Mouse (Mus musculus) limb, embryonic 10.5 days (tissue): ENCODE measurements around the gene Ddx41. TPM values are rescaled to one million over a fixed set of nuclear protein-coding genes. Genes with fewer than 3 reads are reported as not detected.
A peak's percentile ranks its signal among the peaks of the same experiment; 100 is the strongest.
"Not testable (repeated sequence)": the region's sequence is repeated elsewhere in the genome, so short reads cannot be mapped to it uniquely, and the experiment has no call there.

ENCODE experiments used
- DNase-seq: peaks from one replicate; pipeline ENCODE4 v3.0.0-alpha.2; 2017; ENCODE audit warnings: low spot score
- H3K27ac ChIP-seq: fragments of 300-500 bp; sonication (generic); 2 replicates; pipeline ENCODE4 v1.5.1; 2016; ENCODE audit warnings: mild to moderate bottlenecking
- H3K27me3 ChIP-seq: fragments of 300-500 bp; sonication (generic); 2 replicates; pipeline ENCODE4 v1.6.1; 2016; ENCODE audit warnings: low read depth, mild to moderate bottlenecking; ENCODE audit not compliant: poor library complexity, severe bottlenecking
- H3K36me3 ChIP-seq: fragments of 300-500 bp; sonication (generic); 2 replicates; pipeline ENCODE4 v1.6.1; 2016; ENCODE audit warnings: mild to moderate bottlenecking, moderate library complexity
- H3K4me1 ChIP-seq: fragments of 300-500 bp; sonication (generic); 2 replicates; pipeline ENCODE4 v1.6.1; 2016
- H3K4me3 ChIP-seq: fragments of 300-500 bp; sonication (generic); 2 replicates; pipeline ENCODE4 v1.5.1; 2016; ENCODE audit warnings: mild to moderate bottlenecking, moderate library complexity
- H3K9me3 ChIP-seq: fragments of 300-500 bp; sonication (generic); replicated peaks from 2 replicates; pipeline ENCODE4 v1.6.1; 2016; ENCODE audit warnings: mild to moderate bottlenecking
- WGBS: fragments of 180-500 bp; shearing (Covaris S2); methylation state at CpG from one replicate; pipeline ENCODE4 v1.1.7; 2016; 5-methylcytosine and 5-hydroxymethylcytosine counted together
- polyA plus RNA-seq: library from polyadenylated mRNA; unstranded; fragments of >200 nt; fragmentation: Nextera tagmentation; extraction: Ambion mirVana; gene quantifications from 2 replicates; pipeline ENCODE4 v1.2.1, GENCODE M21; 2016

The Ddx41 gene
- 94.0 and 102 TPM in 2 replicates for polyA plus RNA-seq

DNA sequence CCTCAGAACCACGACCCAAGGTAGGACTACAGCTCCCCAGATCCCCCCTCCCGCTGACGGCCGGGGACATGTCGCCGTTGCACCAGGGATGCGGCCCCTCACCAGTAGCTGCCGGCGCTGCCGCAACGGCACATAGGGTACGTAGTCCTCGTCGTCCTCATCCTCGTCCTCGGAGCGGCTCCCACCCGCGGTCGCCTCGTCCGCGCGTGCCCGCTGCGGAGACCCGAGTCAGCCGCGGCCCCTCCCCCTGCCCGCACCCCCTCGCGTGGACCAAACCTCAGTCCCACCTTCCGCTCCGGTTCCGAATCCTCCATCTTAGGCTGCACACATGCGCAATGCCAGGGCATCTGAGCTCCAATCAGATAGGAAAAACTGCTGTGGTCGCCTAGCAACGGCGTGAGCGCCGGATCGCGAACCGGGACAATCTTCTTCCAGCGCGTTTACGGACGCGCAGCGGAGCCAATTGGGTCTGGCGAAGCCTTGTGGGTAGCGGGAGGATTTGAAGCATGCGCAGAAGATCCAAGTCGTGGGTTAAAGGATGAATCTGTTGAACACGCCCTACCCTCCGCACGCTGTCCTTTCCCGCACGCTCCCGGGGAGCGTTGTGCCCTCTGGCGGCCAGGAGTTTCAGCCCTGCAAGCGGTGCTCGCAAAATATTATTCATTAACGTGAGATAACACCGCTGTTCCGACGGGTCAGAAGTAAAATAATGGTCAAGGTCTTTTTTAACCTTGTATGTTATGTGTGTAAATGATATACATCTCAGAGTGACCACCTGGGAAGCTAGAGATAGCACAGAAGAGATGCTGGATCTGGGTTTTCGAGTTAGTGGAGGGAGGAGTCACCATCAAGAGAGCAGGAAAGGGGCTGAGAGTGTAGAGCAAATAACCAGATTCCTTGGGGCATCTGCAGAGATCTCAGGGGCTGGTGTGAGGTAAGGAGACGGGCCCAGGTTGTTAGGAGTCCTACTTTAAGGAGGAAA is at the start of gene Ddx41:
Gene Ddx41, minus strand, starts transcription at position 465 of the 982 bp plus-strand sequence.
- under 1% methylated on average over 70 of the region's 70 CpGs for WGBS
- DNase-seq = peak; percentile 98
- Histone ChIP-seq H3K4me3 (peak within 1 kb of the TSS; percentile 90), H3K36me3 (peaks cover 82% of the 10 kb centered on the region), H3K4me1 (peaks cover 15% of the 10 kb centered on the region), H3K9me3 (no peaks in the 10 kb centered on the region), H3K27ac (peak within 1 kb of the TSS; percentile 86), H3K27me3 (no peaks in the 10 kb centered on the region)

DNA sequence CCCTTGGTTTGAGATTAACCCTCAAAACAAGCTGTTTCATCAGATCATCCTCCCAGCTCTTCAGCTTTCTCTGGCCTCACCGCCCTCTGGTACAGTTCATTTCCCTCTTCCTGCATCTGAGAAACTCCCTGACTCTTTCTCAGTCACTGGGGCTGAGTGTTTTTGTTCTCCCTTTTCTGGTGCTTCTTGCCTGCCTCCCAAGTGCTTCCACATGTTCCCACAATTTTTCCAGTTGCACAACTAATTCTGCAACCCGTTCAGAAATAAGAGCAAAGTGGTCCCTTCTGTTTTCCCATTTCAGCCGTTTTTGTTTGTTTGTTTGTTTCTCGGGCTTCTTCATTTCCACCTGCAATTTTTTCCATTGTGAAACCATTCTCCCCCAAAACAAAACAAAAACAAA is 41.6 kb upstream of the Ddx41 start:
- no peaks in the 10 kb centered on the region for H3K9me3 ChIP-seq
- no peak for DNase-seq
- WGBS = 81% methylated on average over 4 of the region's 4 CpGs

DNA sequence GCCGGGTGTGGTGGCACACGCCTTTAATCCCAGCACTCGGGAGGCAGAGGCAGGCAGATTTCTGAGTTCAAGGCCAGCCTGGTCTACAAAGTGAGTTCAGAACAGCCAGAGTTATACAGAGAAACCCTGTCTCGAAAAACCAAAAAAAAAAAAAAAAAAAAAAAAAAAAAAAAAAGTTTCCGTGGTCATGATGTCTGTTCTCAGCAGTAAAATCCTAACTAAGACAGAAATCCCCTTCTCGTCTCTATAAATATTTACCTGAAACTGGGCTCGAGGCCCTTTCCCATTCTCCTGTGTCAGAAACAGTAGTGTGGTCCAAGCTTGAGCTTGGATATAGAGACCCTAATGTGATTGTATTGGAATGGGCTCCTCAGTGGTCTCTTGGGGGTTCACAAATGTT is 40.4 kb upstream of the Ddx41 start:
- not testable (repeated sequence) for H3K27me3 ChIP-seq, H3K9me3 ChIP-seq, H3K4me1 ChIP-seq, H3K27ac ChIP-seq, H3K4me3 ChIP-seq, H3K36me3 ChIP-seq, DNase-seq
- WGBS = 85% methylated on average over 7 of the region's 7 CpGs

More for the DNA sequence above, 41.6 kb upstream of the Ddx41 start:
- Histone ChIP-seq H3K4me1 (no peaks in the 10 kb centered on the region), H3K27ac (no peak overlapping the region), H3K27me3 (no peaks in the 10 kb centered on the region), H3K4me3 (no peak overlapping the region), H3K36me3 (0 out of 2 replicates have a peak, but pooled peaks cover 2% of the 10 kb centered on the region)

DNA sequence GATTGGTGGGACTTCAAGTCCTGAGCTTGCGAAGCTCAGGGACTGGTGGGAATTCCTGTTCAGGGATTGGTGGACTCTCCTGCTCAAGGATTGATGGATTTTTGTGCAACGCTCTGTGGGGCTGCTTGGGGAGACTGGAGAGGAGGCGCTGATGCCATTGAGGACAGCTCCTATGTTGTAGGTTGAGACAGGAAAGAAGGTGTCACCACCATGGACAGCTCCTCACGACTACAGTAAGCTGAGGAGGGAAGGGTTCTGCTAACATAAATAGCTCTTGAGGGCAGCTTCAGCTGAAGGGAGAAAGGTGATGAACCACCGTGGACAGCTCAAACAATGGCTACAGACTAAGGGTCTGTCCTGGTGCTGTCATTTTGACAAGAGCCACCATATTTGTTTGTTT is 39.5 kb upstream of the Ddx41 start:
- DNase-seq = no peak
- Histone ChIP-seq H3K4me3 (no peak overlapping the region), H3K36me3 (0 out of 2 replicates have a peak, but pooled peaks cover 2% of the 10 kb centered on the region), H3K4me1 (peaks cover 10% of the 10 kb centered on the region; the same call in 1 of the 2 replicates), H3K27me3 (no peaks in the 10 kb centered on the region), H3K27ac (no peak overlapping the region), H3K9me3 (no peaks in the 10 kb centered on the region)
- WGBS = 65% methylated on average over 5 of the region's 5 CpGs

DNA sequence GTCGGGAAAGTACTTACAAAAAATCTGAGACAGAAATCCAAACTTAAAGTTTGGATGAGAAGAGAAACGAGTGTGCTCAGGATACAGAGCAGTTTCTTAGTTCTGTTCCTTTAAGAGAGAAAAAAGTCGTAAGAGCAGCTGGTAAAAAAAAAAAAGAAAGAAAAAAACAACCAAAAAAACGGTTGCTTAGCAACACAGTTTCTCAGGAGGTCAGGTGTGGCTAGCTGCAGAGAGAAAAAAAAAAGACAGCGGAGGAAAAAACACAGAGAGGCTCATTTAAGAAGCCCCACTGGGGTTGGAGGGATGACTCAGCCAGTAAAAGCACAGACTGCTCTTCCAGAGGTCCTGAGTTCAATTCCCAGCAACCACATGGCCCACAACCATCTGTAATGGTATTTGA is 37.9 kb upstream of the Ddx41 start:
- H3K36me3 ChIP-seq = peaks cover 4% of the 10 kb centered on the region; the same call in 1 of the 2 replicates
- no peaks in the 10 kb centered on the region for H3K9me3 ChIP-seq
- H3K4me1 ChIP-seq = peaks cover 17% of the 10 kb centered on the region
- no peak overlapping the region for H3K27ac ChIP-seq
- no peaks in the 10 kb centered on the region for H3K27me3 ChIP-seq
- WGBS = 80% methylated on average over 5 of the region's 5 CpGs
- DNase-seq = no peak
- H3K4me3 ChIP-seq = no peak overlapping the region

DNA sequence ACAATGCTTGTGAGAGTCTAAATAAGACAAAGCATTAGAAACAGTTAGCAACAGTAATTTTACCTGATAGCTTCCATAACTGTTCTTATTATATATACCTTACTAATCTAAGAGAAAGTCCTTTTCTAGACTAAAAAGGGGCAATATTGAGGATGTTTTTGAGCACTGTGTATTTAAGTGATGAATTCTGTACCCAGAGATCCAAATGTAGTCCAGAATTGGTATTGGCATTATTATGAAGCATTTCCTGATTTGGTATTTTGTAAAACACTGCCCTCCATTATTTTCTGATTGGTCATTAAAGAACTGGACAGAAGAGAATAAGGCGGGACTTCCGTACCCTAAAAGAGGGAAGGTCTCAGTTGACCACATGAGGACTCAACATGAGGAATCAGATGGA is 37.0 kb upstream of the Ddx41 start, which contains the start of gene Tmed9:
Gene Tmed9, plus strand, starts transcription at position 301 of the 400 bp plus-strand sequence.
- no peaks in the 10 kb centered on the region for H3K9me3 ChIP-seq
- H3K27ac ChIP-seq = no peak within 1 kb of the TSS
- H3K4me1 ChIP-seq = peaks cover 21% of the 10 kb centered on the region
- no peaks in the 10 kb centered on the region for H3K27me3 ChIP-seq
- H3K4me3 ChIP-seq = no peak within 1 kb of the TSS
- no peak for DNase-seq
- WGBS = 91% methylated on average over 2 of the region's 2 CpGs
- peaks cover 12% of the 10 kb centered on the region for H3K36me3 ChIP-seq

DNA sequence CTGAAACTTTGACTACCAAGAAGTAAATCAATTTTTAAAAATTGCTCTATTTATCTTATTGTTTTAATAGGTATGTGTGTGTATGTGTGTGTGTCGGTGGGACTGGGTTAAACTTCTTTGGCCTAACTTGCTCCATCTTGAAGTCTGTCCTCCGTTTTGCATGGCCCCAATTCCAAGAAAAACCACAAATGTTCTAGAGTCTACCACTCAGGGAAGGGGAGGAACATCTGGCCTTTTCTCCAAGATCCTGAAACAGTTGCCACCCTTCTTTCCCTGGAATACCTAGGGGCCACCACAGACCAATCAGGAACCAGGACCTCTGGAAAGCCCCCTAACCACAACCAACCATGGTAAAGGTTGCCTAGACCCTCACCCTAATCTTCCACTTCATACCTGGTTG is 35.5 kb upstream of the Ddx41 start:
- 82% methylated on average over 2 of the region's 2 CpGs for WGBS
- Histone ChIP-seq H3K27ac (no peak overlapping the region), H3K36me3 (peaks cover 25% of the 10 kb centered on the region), H3K4me1 (peaks cover 21% of the 10 kb centered on the region), H3K9me3 (no peaks in the 10 kb centered on the region), H3K4me3 (peak overlapping the region; percentile 91; the same call in 1 of the 2 replicates), H3K27me3 (no peaks in the 10 kb centered on the region)
- DNase-seq = no peak

DNA sequence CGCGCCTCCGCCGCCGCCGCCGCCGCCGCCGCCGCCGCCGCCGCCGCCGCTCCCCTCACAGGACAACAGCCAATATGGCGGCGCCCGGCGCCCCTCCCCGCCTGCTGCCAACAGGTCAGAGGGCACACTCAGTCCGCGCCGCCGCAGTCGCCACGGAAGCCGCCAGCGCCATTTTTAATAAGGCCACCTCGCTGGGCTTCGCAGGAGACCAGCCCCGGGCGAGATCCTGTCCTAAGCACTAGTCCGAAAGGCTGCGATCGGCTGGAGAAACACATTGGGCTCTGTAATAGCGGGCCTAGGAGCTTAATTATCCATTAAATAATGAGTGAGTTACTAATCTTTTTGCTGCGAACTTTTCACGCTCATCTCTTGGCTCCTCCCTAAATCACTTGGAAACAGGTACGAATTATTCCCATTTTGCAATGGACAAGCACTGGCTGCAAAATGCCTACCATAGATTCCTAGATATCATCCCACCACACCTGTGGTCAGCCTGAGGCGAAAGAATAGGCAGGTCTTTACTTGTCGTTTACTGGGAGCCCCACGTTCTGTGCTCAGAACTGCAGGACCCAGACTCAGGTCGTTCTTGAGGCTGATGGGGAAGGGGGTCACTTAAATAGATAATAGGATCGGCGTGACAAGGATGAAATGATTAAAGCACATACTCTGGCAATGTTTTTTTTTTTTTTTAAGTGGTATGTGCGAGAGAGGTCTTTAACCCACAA is 34.7 kb upstream of the Ddx41 start, which contains the start of gene Fam193b:
Gene Fam193b, minus strand, starts transcription at position 94 of the 725 bp plus-strand sequence.
- Histone ChIP-seq H3K27me3 (no peaks in the 10 kb centered on the region), H3K4me3 (peak within 1 kb of the TSS; percentile 91), H3K9me3 (no peaks in the 10 kb centered on the region), H3K27ac (peak within 1 kb of the TSS; percentile 95), H3K36me3 (peaks cover 33% of the 10 kb centered on the region), H3K4me1 (peaks cover 21% of the 10 kb centered on the region)
- peak; percentile 97 for DNase-seq
- WGBS = 12% methylated on average over 47 of the region's 47 CpGs

DNA sequence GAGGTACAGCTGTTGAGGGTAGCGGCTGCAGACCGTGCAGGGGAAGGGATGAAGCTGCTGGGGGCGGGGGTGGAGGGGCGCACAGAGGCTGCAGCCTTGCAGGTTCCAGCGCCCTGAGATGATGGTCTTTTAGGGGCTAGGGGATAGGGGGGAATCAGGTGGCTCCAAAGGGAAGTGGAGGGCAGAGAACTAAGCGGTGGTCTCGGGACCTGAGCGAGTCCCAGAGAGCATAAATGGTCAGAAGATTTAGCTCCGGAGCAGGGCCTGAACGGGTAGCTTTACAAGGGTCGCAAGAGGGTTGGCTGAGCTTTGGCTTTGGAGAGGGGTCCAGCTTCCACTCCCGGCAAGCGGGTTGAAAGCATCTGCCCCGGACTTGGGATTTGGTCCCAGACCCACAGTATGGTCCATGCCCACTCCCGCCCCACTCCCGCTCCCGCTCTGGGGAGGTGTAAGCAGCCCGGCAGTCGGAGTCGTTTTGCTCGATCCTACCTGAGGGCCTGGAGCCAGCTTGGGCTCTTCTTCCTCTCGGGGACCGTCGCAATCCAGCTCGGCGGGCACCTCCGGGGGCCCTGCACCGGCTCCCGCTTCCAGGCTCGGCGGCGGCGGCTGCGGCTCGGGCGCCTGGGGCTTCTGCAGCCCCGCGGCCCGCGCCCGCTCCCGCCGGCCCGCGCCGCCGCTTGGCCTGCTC is 34.0 kb upstream of the Ddx41 start:
- peaks cover 40% of the 10 kb centered on the region for H3K36me3 ChIP-seq
- WGBS = 3% methylated on average over 47 of the region's 47 CpGs

DNA sequence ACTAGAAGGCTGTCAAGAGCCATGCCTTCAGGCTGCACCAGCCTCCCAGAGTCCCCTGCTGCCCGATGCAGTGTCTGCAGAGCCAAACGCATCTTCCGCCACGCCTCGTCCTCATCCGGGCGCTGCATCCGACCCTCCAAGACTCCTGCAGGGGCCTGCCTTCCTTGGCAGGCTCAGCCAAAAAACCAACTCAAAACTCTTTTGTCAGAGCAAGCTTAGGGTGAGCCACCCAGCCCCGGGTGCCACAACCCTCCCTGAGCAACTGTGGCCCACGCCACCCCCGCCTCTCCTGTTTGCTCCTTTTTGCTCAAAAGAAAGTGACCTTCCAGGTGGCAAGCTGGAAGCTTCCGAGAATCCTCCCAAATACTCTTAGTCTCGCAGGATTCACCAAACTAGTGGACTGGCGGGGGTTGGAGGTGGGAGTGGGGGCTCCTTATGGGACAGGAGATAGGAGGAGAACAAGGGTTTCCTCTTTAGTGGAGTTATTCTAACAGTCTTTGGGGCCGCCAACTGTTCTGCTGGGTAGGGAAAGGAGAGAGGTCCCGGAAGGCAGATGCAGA is 33.3 kb upstream of the Ddx41 start:
- DNase-seq = peak; percentile 45
- peaks cover 47% of the 10 kb centered on the region for H3K36me3 ChIP-seq
- 17% methylated on average over 16 of the region's 16 CpGs for WGBS
- H3K27me3 ChIP-seq = no peaks in the 10 kb centered on the region
- peaks cover 21% of the 10 kb centered on the region for H3K4me1 ChIP-seq
- H3K27ac ChIP-seq = peak overlapping the region; percentile 95
- H3K9me3 ChIP-seq = no peaks in the 10 kb centered on the region
- H3K4me3 ChIP-seq = peak overlapping the region; percentile 91

More for the DNA sequence above, 34.0 kb upstream of the Ddx41 start:
- peak; percentile 69 for DNase-seq
- no peaks in the 10 kb centered on the region for H3K9me3 ChIP-seq
- peaks cover 21% of the 10 kb centered on the region for H3K4me1 ChIP-seq
- peak overlapping the region; percentile 95 for H3K27ac ChIP-seq
- H3K4me3 ChIP-seq = peak overlapping the region; percentile 91
- H3K27me3 ChIP-seq = no peaks in the 10 kb centered on the region

DNA sequence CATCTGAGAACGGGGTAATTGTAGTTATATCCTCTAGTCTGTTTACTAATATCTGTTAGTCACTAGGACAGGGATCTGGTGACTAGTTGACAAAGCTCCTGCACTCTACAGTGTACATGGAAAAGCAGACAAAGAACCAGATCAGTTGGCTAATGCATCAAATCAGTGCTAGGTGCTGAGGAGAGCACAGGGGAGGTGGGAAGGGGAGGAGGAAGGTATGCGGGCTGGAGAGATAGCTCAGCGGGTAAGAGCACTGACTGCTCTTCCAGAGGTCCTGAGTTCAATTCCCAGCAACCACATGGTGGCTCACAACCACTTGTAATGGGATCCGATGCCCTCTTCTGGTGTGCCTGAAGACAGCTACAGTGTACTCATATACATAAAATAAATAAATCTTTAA is 32.1 kb upstream of the Ddx41 start:
- DNase-seq, H3K27me3 ChIP-seq, H3K27ac ChIP-seq, H3K4me3 ChIP-seq, H3K9me3 ChIP-seq: not testable (repeated sequence)
- peaks cover 29% of the 10 kb centered on the region for H3K4me1 ChIP-seq
- H3K36me3 ChIP-seq = peaks cover 55% of the 10 kb centered on the region
- WGBS = 91% methylated on average over 4 of the region's 4 CpGs

DNA sequence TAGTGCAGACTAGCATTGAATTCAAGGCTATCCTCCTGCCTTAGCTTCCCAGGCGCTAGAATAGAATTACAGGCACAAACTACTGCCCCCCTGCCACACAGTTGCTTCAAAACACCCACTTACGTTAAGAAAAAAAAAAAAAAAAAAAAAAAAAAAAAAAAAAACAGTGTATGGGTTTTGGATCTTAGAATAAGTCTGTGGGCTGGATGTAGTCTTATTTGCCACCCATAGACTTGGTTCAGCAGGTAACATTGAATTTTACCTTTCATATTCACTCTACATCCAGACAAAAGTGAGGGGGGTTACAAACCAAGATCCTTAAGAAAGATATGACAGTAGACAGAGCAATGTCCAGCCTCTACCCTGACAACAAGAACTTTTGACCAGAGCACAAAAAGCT is 31.5 kb upstream of the Ddx41 start:
- WGBS = 96% methylated on average over 2 of the region's 2 CpGs
- Histone ChIP-seq H3K27ac (no peak overlapping the region), H3K4me1 (peaks cover 29% of the 10 kb centered on the region), H3K4me3 (no peak overlapping the region), H3K27me3 (no peaks in the 10 kb centered on the region), H3K36me3 (peaks cover 59% of the 10 kb centered on the region), H3K9me3 (no peaks in the 10 kb centered on the region)
- DNase-seq = no peak
